8 mouse cellular contexts compared by ENCODE assay signal in the genomic region with DNA sequence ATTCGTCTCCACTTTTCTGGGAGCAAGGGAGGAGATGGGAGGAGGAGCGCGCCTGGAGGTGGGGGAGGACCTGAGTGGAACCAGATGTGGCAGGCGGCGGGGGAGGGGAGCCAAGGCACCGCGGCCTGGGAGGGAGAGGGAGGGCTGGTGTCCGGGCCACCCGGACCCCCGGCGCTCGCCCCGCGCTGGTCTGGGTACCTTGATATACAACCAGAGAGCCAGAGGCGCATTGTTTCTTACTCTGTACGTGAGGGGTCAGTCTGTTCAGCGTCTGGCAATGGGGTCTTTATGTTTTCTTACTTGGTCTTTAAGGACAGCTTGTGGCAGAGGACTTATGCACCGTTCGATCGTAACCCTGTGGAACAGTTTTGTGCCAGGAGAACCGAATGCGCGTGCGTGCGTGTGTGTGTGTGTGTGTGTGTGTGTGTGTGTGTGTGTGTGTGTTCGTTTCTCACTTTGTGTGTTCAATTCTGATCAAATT. TPM values are rescaled to one million over a fixed set of nuclear protein-coding genes. Genes with fewer than 3 reads are reported as not detected.
DNase-seq lines count a peak whose midpoint lies in the region; ATAC-seq and TF ChIP-seq lines count a peak whose summit lies in the region.

No protein-coding gene starts in this region.

- no peaks in the 10 kb centered on the region for H3K9me3 ChIP-seq in E14TG2a.4 (ENCODE audit: low read length)
- H3K9me3 ChIP-seq in intestine, embryonic 15.5 days, result no peaks in the 10 kb centered on the region
- no peaks in the 10 kb centered on the region for H3K9me3 ChIP-seq in lung, embryonic 16.5 days (ENCODE audit: control insufficient read depth, low read length)
- H3K9me3 ChIP-seq in stomach, embryonic 15.5 days, result no peaks in the 10 kb centered on the region

- H3K4me1 ChIP-seq in E14TG2a.4 (replicated peaks; ENCODE audit: low read depth, low read length), result peaks cover 44% of the 10 kb centered on the region
- H3K4me1 ChIP-seq in intestine, embryonic 15.5 days (replicated peaks), result peaks cover 27% of the 10 kb centered on the region
- H3K4me1 ChIP-seq in lung, embryonic 16.5 days (replicated peaks; ENCODE audit: control insufficient read depth, insufficient read depth, low read length), result peaks cover 41% of the 10 kb centered on the region
- peaks cover 26% of the 10 kb centered on the region; the same call in 1 of the 2 replicates for H3K4me1 ChIP-seq in stomach, embryonic 15.5 days

- H3K27ac ChIP-seq in intestine, embryonic 15.5 days, result peak overlapping the region; percentile 90
- H3K27ac ChIP-seq in lung, embryonic 16.5 days (ENCODE audit: low read length), result peak overlapping the region; percentile 95
- H3K27ac ChIP-seq in stomach, embryonic 15.5 days, result peak overlapping the region; percentile 93; the same call in 1 of the 2 replicates

- H3K4me3 ChIP-seq in E14TG2a.4 (replicated peaks; ENCODE audit: low read length), result peak overlapping the region; percentile 84
- peak overlapping the region; percentile 58 for H3K4me3 ChIP-seq in intestine, embryonic 15.5 days (replicated peaks)
- H3K4me3 ChIP-seq in lung, embryonic 16.5 days (ENCODE audit: low read length), result peak overlapping the region; percentile 73
- H3K4me3 ChIP-seq in stomach, embryonic 15.5 days (replicated peaks), result peak overlapping the region; percentile 64

- peaks cover 74% of the 10 kb centered on the region for H3K27me3 ChIP-seq in E14TG2a.4 (ENCODE audit: insufficient read depth, low read length)
- H3K27me3 ChIP-seq in intestine, embryonic 15.5 days (replicated peaks), result 0 out of 2 replicates have a peak, but pooled peaks cover 7% of the 10 kb centered on the region
- no peaks in the 10 kb centered on the region for H3K27me3 ChIP-seq in lung, embryonic 16.5 days (ENCODE audit: control insufficient read depth, insufficient read depth, low read depth, low read length)
- H3K27me3 ChIP-seq in stomach, embryonic 15.5 days (replicated peaks), result 0 out of 2 replicates have a peak, but pooled peaks cover 10% of the 10 kb centered on the region

- TF ChIP-seq POLR2A in brain, embryonic 14.5 days (IDR thresholded peaks at IDR 0.05; ENCODE audit: borderline replicate concordance, extremely low read depth, insufficient read depth, insufficient read length, poor library complexity, severe bottlenecking), result no peak

- DNase-seq in brain, embryonic 14.5 days (ENCODE audit: low read depth), result peak; percentile 78
- peak; percentile 79 for DNase-seq in gastrocnemius, postnatal 25 days
- no peak for DNase-seq in layer of hippocampus, adult 9-10 months (ENCODE audit: low spot score)
- DNase-seq in right cerebral cortex, adult 18-20 months, result no peak

- peaks cover 2% of the 10 kb centered on the region; the same call in 1 of the 2 replicates for H3K36me3 ChIP-seq in E14TG2a.4 (ENCODE audit: insufficient read depth, low read length)
- H3K36me3 ChIP-seq in intestine, embryonic 15.5 days, result no peaks in the 10 kb centered on the region
- H3K36me3 ChIP-seq in lung, embryonic 16.5 days (ENCODE audit: control insufficient read depth, insufficient read depth, low read length), result no peaks in the 10 kb centered on the region
- H3K36me3 ChIP-seq in stomach, embryonic 15.5 days, result no peaks in the 10 kb centered on the region

- whole genome bisulfite sequencing in intestine, embryonic 15.5 days, result 2% methylated on average over 26 of the region's 26 CpGs
- WGBS in lung, embryonic 16.5 days, result under 1% methylated on average over 25 of the region's 26 CpGs
- 2% methylated on average over 26 of the region's 26 CpGs for WGBS in stomach, embryonic 15.5 days

- peak; percentile 66 for ATAC-seq in intestine, embryonic 15.5 days
- ATAC-seq in lung, embryonic 16.5 days (ENCODE audit: low read depth), result peak; percentile 53; the same call in 1 of the 2 replicates
- ATAC-seq in stomach, embryonic 15.5 days (ENCODE audit: insufficient read depth, low FRiP score, low read depth), result peak; percentile 28; the same call in 1 of the 2 replicates

- peak overlapping the region; percentile 79 for H3K4me2 ChIP-seq in intestine, embryonic 15.5 days (replicated peaks)
- peak overlapping the region; percentile 77 for H3K4me2 ChIP-seq in lung, embryonic 16.5 days (ENCODE audit: low read depth, low read length)
- H3K4me2 ChIP-seq in stomach, embryonic 15.5 days, result peak overlapping the region; percentile 88

- peak overlapping the region; percentile 34 for H3K9ac ChIP-seq in intestine, embryonic 15.5 days
- peak overlapping the region; percentile 80 for H3K9ac ChIP-seq in lung, embryonic 16.5 days (ENCODE audit: low read length)
- H3K9ac ChIP-seq in stomach, embryonic 15.5 days, result peak overlapping the region; percentile 69; the same call in 1 of the 2 replicates

- TF ChIP-seq CTCF in E14TG2a.4 (conservative IDR thresholded peaks at IDR 0.05; ENCODE audit: low read length), result no peak
- no peak for TF ChIP-seq CTCF in brain, embryonic 14.5 days (IDR thresholded peaks at IDR 0.05; ENCODE audit: borderline replicate concordance, extremely low read depth, insufficient read depth, insufficient read length)

RNA-seq across cellular contexts. Expression of a gene that starts 0.7 kb away (rescaled TPM):
- 12.5 and 17.3 TPM in 2 replicates for polyA plus RNA-seq in brain, embryonic 14.5 days (2012; rRNA removed)
- 10 to 100 TPM; 16.5 to 18.6 TPM for total RNA-seq in gastrocnemius, postnatal 25 days (2021)
- 9.1 and 9.9 TPM in 2 replicates for polyA plus RNA-seq in intestine, embryonic 15.5 days (2015; fragmentation: Nextera tagmentation; extraction: Ambion mirVana)
- polyA plus RNA-seq in lung, embryonic 16.5 days (2015; fragmentation: Nextera tagmentation; extraction: Ambion mirVana), result 31.0 and 31.9 TPM in 2 replicates
- 10.7 and 12.4 TPM in 2 replicates for polyA plus RNA-seq in stomach, embryonic 15.5 days (2015; fragmentation: Nextera tagmentation; extraction: Ambion mirVana)

Comparison
In these comparisons a context has a peak if more than half of its experiments do, and no peak if none do; other contexts are left out.
1. DNase-seq: peak in brain, embryonic 14.5 days (single experiment) and gastrocnemius, postnatal 25 days (single experiment); none in layer of hippocampus, adult 9-10 months (single experiment) and right cerebral cortex, adult 18-20 months (single experiment).
2. Peak in every context shown above with its lines, with median percentiles within 50 percentile points of each other: H3K4me3 ChIP-seq, ATAC-seq, H3K27ac ChIP-seq, H3K4me2 ChIP-seq and H3K9ac ChIP-seq.